In the genomic region with DNA sequence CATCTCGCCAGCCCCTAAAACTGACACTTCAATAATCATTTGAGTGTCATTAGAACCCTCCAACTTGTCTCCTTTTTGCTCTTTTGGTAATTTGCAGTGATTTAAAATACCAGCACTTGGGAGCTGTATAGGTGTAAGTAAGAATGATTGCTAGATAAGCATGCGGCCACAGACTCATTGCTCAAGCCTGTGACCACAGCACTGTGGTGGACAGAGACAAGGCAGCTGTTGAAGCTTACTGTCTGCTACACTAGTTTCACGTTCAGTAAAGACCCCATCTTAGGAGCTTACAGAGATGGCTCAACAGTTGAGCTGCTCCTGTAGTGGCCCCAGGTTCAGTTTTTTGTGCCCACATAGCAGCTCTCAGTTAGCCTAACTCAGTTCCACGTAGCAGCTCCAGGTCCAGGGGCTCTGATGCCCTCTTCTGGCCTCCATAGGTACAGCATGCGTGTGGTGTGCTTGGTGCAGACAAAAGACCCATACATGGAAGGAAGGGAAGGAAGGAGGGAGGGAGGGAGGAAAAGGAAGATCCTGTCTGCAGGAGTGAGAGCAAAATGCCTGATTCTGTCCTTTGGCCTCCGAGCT, we compare ENCODE assay signal across 8 mouse cellular contexts. TPM values are rescaled to one million over a fixed set of nuclear protein-coding genes. Genes with fewer than 3 reads are reported as not detected.
DNase-seq lines count a peak whose midpoint lies in the region; ATAC-seq and TF ChIP-seq lines count a peak whose summit lies in the region.

No protein-coding gene starts in this region.

- no peak overlapping the region for H3K9ac ChIP-seq in kidney, embryonic 14.5 days (ENCODE audit: low read depth, low read length)
- H3K9ac ChIP-seq in embryonic facial prominence, embryonic 14.5 days (ENCODE audit: low read depth, low read length) = no peak overlapping the region

- H3K36me3 ChIP-seq in kidney, embryonic 14.5 days (ENCODE audit: control insufficient read depth, insufficient read depth, low read length) = peaks cover 82% of the 10 kb centered on the region
- H3K36me3 ChIP-seq in embryonic facial prominence, embryonic 14.5 days (ENCODE audit: control insufficient read depth, insufficient read depth, low read length) = peaks cover 89% of the 10 kb centered on the region

- H3K4me3 ChIP-seq in kidney, embryonic 14.5 days (ENCODE audit: low read length) = no peak overlapping the region
- no peak overlapping the region for H3K4me3 ChIP-seq in bone marrow macrophage, adult 2 months (ENCODE audit: insufficient read depth, low read length)
- no peak overlapping the region for H3K4me3 ChIP-seq in embryonic facial prominence, embryonic 14.5 days (ENCODE audit: low read depth, low read length)

- 64% methylated on average over 6 of the region's 6 CpGs for WGBS in kidney, embryonic 14.5 days
- WGBS in embryonic facial prominence, embryonic 14.5 days = 55% methylated on average over 6 of the region's 6 CpGs

- ATAC-seq in kidney, embryonic 14.5 days (ENCODE audit: low FRiP score, low TSS enrichment) = no peak
- 0 out of 2 replicates have a peak, but pooled peaks have one; percentile 60 for ATAC-seq in embryonic facial prominence, embryonic 14.5 days (ENCODE audit: low read depth)
- peak; percentile 86 for ATAC-seq in megakaryocyte, adult 5-6 weeks (ENCODE audit: poor library complexity, severe bottlenecking)

- DNase-seq in kidney, adult 11 months = peak; percentile 38
- DNase-seq in embryonic facial prominence, embryonic 14.5 days (ENCODE audit: low spot score) = peak; percentile 50
- DNase-seq in heart, postnatal 10 days = peak; percentile 73 to 83
- DNase-seq in layer of hippocampus, postnatal 10 days (ENCODE audit: low spot score in 2 of 2) = peak; percentile 75 to 80
- peak; percentile 69 to 79 for DNase-seq in right cerebral cortex, adult 2 months (ENCODE audit: low spot score in 2 of 2)

- no peak overlapping the region for H3K4me2 ChIP-seq in kidney, embryonic 14.5 days (replicated peaks; ENCODE audit: low read depth, low read length)
- no peak overlapping the region for H3K4me2 ChIP-seq in embryonic facial prominence, embryonic 14.5 days (ENCODE audit: low read depth, low read length)

- no peaks in the 10 kb centered on the region for H3K27me3 ChIP-seq in kidney, embryonic 14.5 days (ENCODE audit: control insufficient read depth, insufficient read depth, low read length)
- H3K27me3 ChIP-seq in embryonic facial prominence, embryonic 14.5 days (replicated peaks; ENCODE audit: control insufficient read depth, insufficient read depth, low read length) = no peaks in the 10 kb centered on the region

- no peaks in the 10 kb centered on the region for H3K9me3 ChIP-seq in kidney, embryonic 14.5 days (ENCODE audit: control insufficient read depth, low read length)
- H3K9me3 ChIP-seq in embryonic facial prominence, embryonic 14.5 days (ENCODE audit: control insufficient read depth, low read length) = no peaks in the 10 kb centered on the region

- no peaks in the 10 kb centered on the region for H3K4me1 ChIP-seq in kidney, embryonic 14.5 days (ENCODE audit: control insufficient read depth, insufficient read depth, low read length)
- no peaks in the 10 kb centered on the region for H3K4me1 ChIP-seq in bone marrow macrophage, adult 2 months (ENCODE audit: control insufficient read depth, insufficient read depth, low read length)
- H3K4me1 ChIP-seq in embryonic facial prominence, embryonic 14.5 days (ENCODE audit: control insufficient read depth, insufficient read depth, low read length) = no peaks in the 10 kb centered on the region

- TF ChIP-seq POLR2A in bone marrow macrophage, adult 2 months (IDR thresholded peaks at IDR 0.05; ENCODE audit: borderline replicate concordance, low read depth, low read length) = no peak

- intact Hi-C loops in heart, postnatal 10 days (cut with DNase I) = loop anchor here (5.0 to 10.0 kb wide), 2 partner anchors 106 to 223 kb away; no protein-coding TSS in a partner anchor

- TF ChIP-seq CTCF in bone marrow macrophage, adult 2 months (IDR thresholded peaks at IDR 0.05; ENCODE audit: low read depth, low read length) = peak; percentile 28; the same call in 1 of the 2 replicates

- H3K27ac ChIP-seq in kidney, embryonic 14.5 days (ENCODE audit: low read depth, low read length) = no peak overlapping the region
- no peak overlapping the region for H3K27ac ChIP-seq in bone marrow macrophage, adult 2 months (ENCODE audit: insufficient read depth, low read depth, low read length)
- H3K27ac ChIP-seq in embryonic facial prominence, embryonic 14.5 days (replicated peaks; ENCODE audit: low read depth, low read length) = no peak overlapping the region

RNA-seq across cellular contexts. Expression of a gene that starts 24.0 kb away (rescaled TPM):
- 81.5 and 88.5 TPM in 2 replicates for polyA plus RNA-seq in kidney, embryonic 14.5 days (2014; fragmentation: Nextera tagmentation; extraction: Ambion mirVana)
- 388 and 396 TPM in 2 replicates for polyA plus RNA-seq in bone marrow macrophage, adult 2 months (2012; ENCODE audit: insufficient read depth, insufficient read length, missing spikeins)
- 206 and 208 TPM in 2 replicates for polyA plus RNA-seq in embryonic facial prominence, embryonic 14.5 days (2014; fragmentation: Nextera tagmentation; extraction: Ambion mirVana)
- total RNA-seq in heart, postnatal 10 days (2021) = 100 to 1,000 TPM; 127 to 140 TPM
- total RNA-seq in layer of hippocampus, postnatal 10 days (2021) = 1,000 to 10,000 TPM in 1 of 2 experiments, 100 to 1,000 TPM in 1; 969 to 1,026 TPM
- 8.0 and 9.7 TPM in 2 replicates for total RNA-seq in megakaryocyte, adult 5-6 weeks (2015)
- 22.0 and 23.1 TPM in 2 replicates for total RNA-seq in megakaryocyte, adult 5-6 weeks (2017)

RNA-seq across cellular contexts. Expression of a gene that starts 29.8 kb away (rescaled TPM):
- 6.7 and 11.9 TPM in 2 replicates for polyA plus RNA-seq in kidney, embryonic 14.5 days (2014; fragmentation: Nextera tagmentation; extraction: Ambion mirVana)
- 1.2 and 2.4 TPM in 2 replicates for polyA plus RNA-seq in bone marrow macrophage, adult 2 months (2012; ENCODE audit: insufficient read depth, insufficient read length, missing spikeins)
- polyA plus RNA-seq in embryonic facial prominence, embryonic 14.5 days (2014; fragmentation: Nextera tagmentation; extraction: Ambion mirVana) = 5.8 and 7.9 TPM in 2 replicates
- 1 to 10 TPM; 6.4 to 8.3 TPM for total RNA-seq in heart, postnatal 10 days (2021)
- total RNA-seq in layer of hippocampus, postnatal 10 days (2021) = 10 to 100 TPM; 16.3 to 19.8 TPM
- total RNA-seq in megakaryocyte, adult 5-6 weeks (2015) = 2.3 and 3.2 TPM in 2 replicates
- 2.2 and 3.8 TPM in 2 replicates for total RNA-seq in megakaryocyte, adult 5-6 weeks (2017)

Comparison
In these comparisons a context has a peak if more than half of its experiments do, and no peak if none do; other contexts are left out.
1. RNA of a gene that starts 24.0 kb away (total RNA-seq): 969 to 1,026 TPM in layer of hippocampus, postnatal 10 days; 127 to 140 TPM in heart, postnatal 10 days and 8.0 to 23.1 TPM in megakaryocyte, adult 5-6 weeks; every median in the first group is over 4 times any median in the second.
2. Peak in every context shown above with its lines, with median percentiles within 50 percentile points of each other: DNase-seq.